Mouse (Mus musculus) thymus, adult 2 months (tissue): ENCODE measurements around the gene Rap1b. TPM values are rescaled to one million over a fixed set of nuclear protein-coding genes. Genes with fewer than 3 reads are reported as not detected.

ENCODE experiments used
- DNase-seq: peaks from one replicate; pipeline ENCODE4 v3.0.0; 2021
- H3K27ac ChIP-seq: fragments of 200-500 bp; 2 replicates; pipeline ENCODE4 v1.5.1; 2012; ENCODE audit warnings: low read length, control low read depth; ENCODE audit not compliant: control insufficient read depth, insufficient read depth
- H3K27me3 ChIP-seq: fragments of 200-500 bp; 2 replicates; pipeline ENCODE4 v1.6.1; 2012; ENCODE audit warnings: mild to moderate bottlenecking, low read length, moderate library complexity, mixed read lengths; ENCODE audit not compliant: control insufficient read depth, insufficient read depth
- H3K36me3 ChIP-seq: fragments of 200-500 bp; 2 replicates; pipeline ENCODE4 v1.6.1; 2012; ENCODE audit warnings: mild to moderate bottlenecking, low read length, moderate library complexity; ENCODE audit not compliant: control insufficient read depth, insufficient read depth
- H3K4me1 ChIP-seq: fragments of 200-500 bp; replicated peaks from 2 replicates; pipeline ENCODE4 v1.6.1; 2012; ENCODE audit warnings: low read length; ENCODE audit not compliant: control insufficient read depth, insufficient read depth
- H3K4me3 ChIP-seq: fragments of 200-500 bp; 2 replicates; pipeline ENCODE4 v1.5.1; 2012; ENCODE audit warnings: mild to moderate bottlenecking, low read length, control low read depth, moderate library complexity; ENCODE audit not compliant: control insufficient read depth, insufficient read depth
- CTCF ChIP-seq: fragments of 200-500 bp; IDR thresholded peaks from 2 replicates; pipeline ENCODE4 v1.5.1; 2012; ENCODE audit warnings: mild to moderate bottlenecking, control low read depth, low read length, moderate library complexity, borderline replicate concordance; ENCODE audit not compliant: control insufficient read depth, poor library complexity, insufficient read depth; ENCODE audit errors: extremely low read depth
- POLR2A ChIP-seq: fragments of 200-500 bp; IDR thresholded peaks from 2 replicates; pipeline ENCODE4 v1.6.1; 2012; ENCODE audit warnings: mild to moderate bottlenecking, low read length, control low read depth, moderate library complexity; ENCODE audit not compliant: control insufficient read depth, poor library complexity, insufficient read depth; ENCODE audit errors: extremely low read depth
- WGBS: fragments of 180-500 bp; shearing (Covaris S2); methylation state at CpG from one replicate; pipeline ENCODE4 v1.1.7; 2018; 5-methylcytosine and 5-hydroxymethylcytosine counted together
- polyA plus RNA-seq: library from polyadenylated mRNA; depleted of rRNA; stranded (reverse); fragments of >200 nt; gene quantifications from 2 replicates; pipeline ENCODE4 v1.2.3, GENCODE M21; 2012

Rap1b gene
- polyA plus RNA-seq, 1 experiment, result 60.9 TPM

DNA sequence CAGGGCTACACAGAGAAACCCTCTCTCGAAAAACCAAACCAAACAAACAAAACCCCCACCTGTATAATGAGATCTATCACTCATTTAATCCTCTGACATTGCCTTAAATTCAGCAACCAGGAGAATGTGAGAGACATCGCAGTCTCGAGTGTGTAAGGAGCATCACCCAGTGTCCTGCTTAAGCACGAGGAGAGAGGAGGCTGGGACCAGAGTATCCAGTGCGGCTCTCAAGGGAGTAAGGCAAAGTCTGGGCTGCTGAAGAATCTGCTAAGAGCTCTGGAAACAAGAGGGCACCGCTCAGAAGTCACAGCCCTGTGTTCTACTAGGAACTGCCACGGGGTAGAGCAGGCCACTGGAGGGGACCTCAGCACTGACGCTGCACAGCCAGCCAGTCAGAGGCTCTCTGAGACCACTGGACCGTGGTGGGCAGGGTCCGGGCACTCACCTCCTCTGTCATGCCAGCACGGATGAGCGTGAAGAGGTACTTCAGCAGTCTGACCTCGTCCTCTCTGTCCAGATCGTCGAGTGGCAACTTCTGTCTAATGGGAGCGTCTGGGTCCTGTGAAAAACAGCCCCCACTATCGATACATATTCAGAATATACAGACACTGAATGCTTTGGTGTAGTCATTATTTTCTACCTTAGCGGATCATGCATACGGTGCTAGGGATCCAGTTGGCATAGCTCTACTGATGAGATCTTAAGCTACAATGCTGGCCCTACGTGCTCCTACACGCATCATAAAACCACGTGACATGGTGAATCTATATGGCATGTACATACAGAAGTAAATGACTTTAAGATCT, 71.6 kb downstream of the Rap1b start:
- Histone ChIP-seq H3K4me3 (no peak overlapping the region), H3K36me3 (peaks cover 68% of the 10 kb centered on the region), H3K4me1 (no peaks in the 10 kb centered on the region), H3K27ac (no peak overlapping the region), H3K27me3 (no peaks in the 10 kb centered on the region)
- TF ChIP-seq POLR2A (no peak), CTCF (no peak)
- no peak for DNase-seq
- WGBS, result 97% methylated on average over 22 of the region's 22 CpGs

DNA sequence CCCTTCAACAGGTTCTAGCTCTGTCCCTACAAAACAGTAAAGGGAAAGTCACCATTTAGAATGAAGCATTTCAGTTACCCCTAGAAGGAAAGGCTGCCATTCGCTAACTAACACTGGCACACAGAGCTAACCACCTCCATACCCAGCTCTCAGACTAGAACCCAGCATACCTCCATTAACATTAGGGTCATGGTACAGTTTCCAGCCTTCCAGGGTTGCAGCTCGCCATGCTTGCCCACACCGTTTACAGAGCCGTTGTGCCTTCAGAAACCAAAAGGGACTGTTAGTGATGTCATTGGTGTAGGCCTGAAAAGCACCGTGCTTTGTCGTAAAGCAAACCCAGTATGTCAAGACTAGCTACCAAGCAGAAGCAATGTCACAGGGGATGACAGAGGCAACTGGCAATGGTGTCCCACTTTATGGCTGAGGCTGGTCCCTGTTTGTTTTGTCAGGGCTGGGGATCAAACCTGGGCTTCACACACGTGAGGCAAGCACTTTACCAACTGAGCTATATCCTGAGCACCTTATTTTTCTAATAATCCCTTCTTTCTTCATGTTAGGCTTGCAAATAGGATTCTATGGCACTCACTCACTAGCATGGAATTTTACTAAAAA, 72.6 kb downstream of the Rap1b start:
- Histone ChIP-seq H3K4me1 (no peaks in the 10 kb centered on the region), H3K27me3 (no peaks in the 10 kb centered on the region), H3K36me3 (peaks cover 61% of the 10 kb centered on the region), H3K4me3 (no peak overlapping the region), H3K27ac (no peak overlapping the region)
- TF ChIP-seq POLR2A (no peak), CTCF (no peak)
- DNase-seq, result no peak
- 97% methylated on average over 7 of the region's 7 CpGs for WGBS

DNA sequence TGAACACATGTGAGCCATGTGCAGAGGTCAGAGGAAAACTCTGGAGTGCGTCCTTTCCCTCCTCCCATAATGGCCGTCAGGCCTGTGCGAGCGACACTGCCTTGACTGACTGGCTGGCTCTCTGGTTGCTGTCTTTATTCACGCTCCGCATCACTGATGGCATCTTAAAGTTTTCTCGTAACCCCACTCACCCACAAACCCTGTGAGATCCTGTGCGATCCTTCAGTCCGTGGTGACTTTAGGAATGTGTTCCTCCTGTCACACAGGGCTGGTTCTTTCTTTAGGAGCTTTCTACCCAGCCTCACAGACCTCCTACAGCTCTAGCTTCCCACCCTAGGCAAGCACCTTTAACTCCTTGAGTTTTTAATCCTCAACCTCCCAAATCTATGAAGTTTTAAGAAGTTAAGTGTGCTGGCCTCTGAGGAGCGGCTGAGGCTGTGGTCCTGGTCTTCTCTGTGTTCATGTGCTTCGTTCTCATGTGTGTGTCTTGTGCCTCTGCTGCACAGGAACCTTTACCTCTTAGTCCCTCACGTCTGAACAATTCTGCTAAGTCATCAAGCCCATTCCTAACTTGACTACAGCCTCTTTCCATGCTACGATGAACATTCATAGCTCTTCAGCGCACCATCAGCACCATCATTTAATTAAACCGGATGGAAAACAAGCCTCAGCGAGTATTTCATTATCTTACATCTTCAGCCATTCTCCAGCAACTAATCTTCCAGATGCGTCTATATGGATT, 73.3 kb downstream of the Rap1b start:
- 97% methylated on average over 17 of the region's 17 CpGs for WGBS

DNA sequence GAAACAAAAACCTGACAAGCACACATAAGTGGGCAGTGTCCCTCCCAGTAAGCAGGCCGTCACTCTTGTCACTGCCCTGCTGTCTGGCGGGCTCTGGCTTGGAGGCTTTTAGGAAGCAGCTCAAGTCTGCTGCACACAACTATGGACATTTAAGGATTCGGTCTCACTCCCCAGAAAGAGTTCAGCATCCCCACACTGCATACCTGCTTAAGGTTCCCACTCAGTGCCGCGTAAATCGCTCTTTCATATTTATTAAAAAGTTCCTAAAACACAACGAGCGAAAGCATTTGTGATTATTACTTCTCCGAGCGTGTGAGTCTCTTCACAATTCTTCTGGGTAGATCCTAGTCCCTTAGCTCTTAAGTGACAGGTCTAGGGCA, 74.7 kb downstream of the Rap1b start:
- Histone ChIP-seq H3K4me3 (no peak overlapping the region), H3K27ac (no peak overlapping the region), H3K27me3 (no peaks in the 10 kb centered on the region), H3K36me3 (peaks cover 59% of the 10 kb centered on the region), H3K4me1 (no peaks in the 10 kb centered on the region)
- TF ChIP-seq CTCF (no peak), POLR2A (no peak)
- 98% methylated on average over 10 of the region's 10 CpGs for WGBS
- no peak for DNase-seq

More for the DNA sequence above, 73.3 kb downstream of the Rap1b start:
- H3K27me3 ChIP-seq, result no peaks in the 10 kb centered on the region
- H3K4me1 ChIP-seq, result no peaks in the 10 kb centered on the region
- H3K36me3 ChIP-seq, result peaks cover 61% of the 10 kb centered on the region
- H3K27ac ChIP-seq, result no peak overlapping the region
- no peak for DNase-seq
- TF ChIP-seq POLR2A (no peak), CTCF (no peak)
- no peak overlapping the region for H3K4me3 ChIP-seq

DNA sequence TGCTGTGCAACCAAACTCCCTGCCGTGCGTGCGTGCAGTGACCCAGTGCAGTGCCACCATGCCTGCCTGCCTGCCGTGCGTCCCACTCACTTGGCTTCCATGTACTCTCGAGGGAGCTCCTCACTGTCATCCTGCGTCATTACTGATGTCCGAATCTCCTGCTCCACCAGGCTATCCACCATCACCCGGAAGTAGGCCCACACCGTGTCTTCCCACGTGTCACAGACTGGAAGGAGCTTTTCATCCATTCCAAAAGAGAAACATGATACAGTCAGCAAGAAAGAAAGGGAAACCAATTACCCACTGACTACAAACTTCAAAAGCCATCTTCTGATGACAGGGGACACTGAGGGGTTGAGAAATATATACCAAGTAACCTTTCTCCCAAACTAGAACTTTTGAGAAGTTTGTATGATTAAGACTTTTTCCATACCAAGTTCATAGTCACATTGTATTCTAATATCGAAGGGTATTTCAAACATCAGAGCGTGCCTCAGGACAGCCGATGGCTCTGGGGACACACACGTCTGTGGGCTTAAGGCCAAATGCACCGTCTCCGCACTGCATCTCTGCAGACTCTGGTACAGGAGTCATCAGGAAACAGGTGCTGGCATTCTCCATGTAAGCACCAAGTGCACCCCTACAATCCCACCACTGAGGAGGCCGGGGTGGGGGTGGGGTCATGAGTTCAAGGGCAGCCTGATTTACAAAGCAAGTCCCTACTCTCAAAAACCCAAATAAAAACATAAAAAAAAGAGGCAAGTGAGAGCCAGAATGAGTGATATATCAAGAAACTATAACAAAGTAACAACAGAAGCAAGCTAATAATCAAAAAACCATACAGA, 75.3 kb downstream of the Rap1b start:
- WGBS, result 98% methylated on average over 18 of the region's 18 CpGs
- peaks cover 64% of the 10 kb centered on the region for H3K36me3 ChIP-seq
- TF ChIP-seq CTCF (no peak), POLR2A (no peak)
- no peak for DNase-seq
- no peaks in the 10 kb centered on the region for H3K27me3 ChIP-seq
- no peak overlapping the region for H3K27ac ChIP-seq
- no peaks in the 10 kb centered on the region for H3K4me1 ChIP-seq
- H3K4me3 ChIP-seq, result no peak overlapping the region

DNA sequence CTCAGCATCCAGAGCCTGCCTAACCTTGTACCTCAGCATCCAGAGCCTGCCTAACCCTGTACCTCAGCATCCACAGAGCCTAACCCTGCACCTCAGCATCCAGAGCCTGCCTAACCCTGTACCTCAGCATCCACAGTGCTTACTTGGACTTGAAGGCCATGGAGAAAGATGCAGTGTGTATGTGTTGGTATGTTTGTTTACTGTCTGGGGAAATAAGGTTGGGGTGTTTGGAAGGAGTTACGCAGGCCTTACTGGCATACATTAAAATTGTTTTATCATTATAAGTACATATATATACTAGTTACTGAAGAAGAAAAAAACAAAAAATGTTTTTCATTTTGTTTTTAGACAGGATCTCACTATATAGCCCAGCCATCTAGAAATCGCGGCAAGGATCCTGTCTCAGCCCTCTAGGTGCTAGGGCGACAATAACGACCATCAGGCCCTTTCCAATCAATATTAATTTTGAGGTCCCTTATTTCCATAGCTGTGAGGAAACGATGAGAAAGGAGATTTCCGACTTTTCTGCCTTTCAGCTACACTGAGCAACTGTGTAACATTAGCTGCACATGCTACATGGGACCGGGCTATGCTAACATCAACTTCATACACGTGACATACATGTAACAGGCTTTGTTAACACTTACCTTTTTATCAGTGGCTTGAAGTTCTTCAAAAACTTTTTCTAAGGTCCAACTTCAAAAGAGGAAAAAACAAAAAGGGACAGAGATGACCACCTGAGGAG, 76.1 kb downstream of the Rap1b start:
- Histone ChIP-seq H3K36me3 (peaks cover 69% of the 10 kb centered on the region), H3K27me3 (no peaks in the 10 kb centered on the region), H3K4me1 (no peaks in the 10 kb centered on the region), H3K4me3 (no peak overlapping the region), H3K27ac (no peak overlapping the region)
- no peak for TF ChIP-seq POLR2A
- TF ChIP-seq CTCF, result no peak
- DNase-seq, result no peak
- whole genome bisulfite sequencing, result 95% methylated on average over 9 of the region's 9 CpGs
